Mouse (Mus musculus): ENCODE data around the gene Sgsm1. TPM values are rescaled to one million over a fixed set of nuclear protein-coding genes. Genes with fewer than 3 reads are reported as not detected.
A peak's percentile ranks its signal among the peaks of the same experiment; 100 is the strongest.

Gene Sgsm1
- polyA plus RNA-seq, 1 experiment from 2014 or later: 14.8 TPM

- DNase-seq (ENCODE audit: low spot score) (no peak), ATAC-seq (ENCODE audit: low FRiP score) (no peak)
- Histone ChIP-seq H3K4me3 (replicated peaks; ENCODE audit: low read length) (no peak overlapping the region), H3K4me1 (replicated peaks; ENCODE audit: control insufficient read depth, insufficient read depth, low read length) (no peaks in the 10 kb centered on the region), H3K4me2 (replicated peaks) (no peak overlapping the region), H3K9me3 (ENCODE audit: control insufficient read depth, low read length) (no peaks in the 10 kb centered on the region), H3K27ac (no peak overlapping the region), H3K27me3 (ENCODE audit: control insufficient read depth, insufficient read depth, low read length) (no peaks in the 10 kb centered on the region), H3K9ac (no peak overlapping the region), H3K36me3 (replicated peaks; ENCODE audit: control insufficient read depth, insufficient read depth) (no peaks in the 10 kb centered on the region)
- 85% methylated on average over 6 of the region's 6 CpGs for WGBS
Observed at GRCm38 (mm10) chr5:113219450-113219849, 91.1 kb downstream of the Sgsm1 start.

DNA sequence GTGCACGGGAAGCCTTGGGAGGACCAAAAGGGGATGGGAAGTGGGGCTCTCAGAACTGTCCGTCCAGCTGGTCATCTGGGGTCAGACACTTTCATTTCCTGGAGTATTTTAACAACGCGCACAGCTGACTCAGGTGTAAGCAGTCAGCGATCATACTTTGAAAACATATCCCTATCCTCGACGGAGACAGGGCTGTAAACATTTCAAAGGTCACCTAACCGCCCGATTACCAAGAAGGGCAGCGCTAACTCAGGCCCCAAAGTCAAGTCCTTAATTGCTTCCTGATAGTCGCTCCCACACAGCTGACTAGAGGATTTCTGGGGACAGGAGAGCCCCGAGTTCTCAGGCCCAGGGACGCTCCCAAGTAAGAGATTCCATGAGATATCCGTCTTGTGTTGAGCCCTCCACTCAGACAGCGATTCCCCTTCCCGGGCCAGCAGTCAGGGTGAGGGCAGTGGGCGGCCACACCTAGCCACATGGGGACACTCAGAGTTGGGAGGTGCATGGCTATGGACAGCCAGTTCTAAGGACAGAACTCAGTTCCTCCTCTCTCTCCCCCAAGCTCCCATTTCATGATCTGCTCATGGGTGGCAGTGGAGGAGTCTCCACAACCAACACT lies 91.9 kb downstream of the Sgsm1 start:
- Histone ChIP-seq H3K27me3 (ENCODE audit: control insufficient read depth, insufficient read depth, low read length) (no peaks in the 10 kb centered on the region), H3K4me3 (replicated peaks; ENCODE audit: low read length) (no peak overlapping the region), H3K36me3 (replicated peaks; ENCODE audit: control insufficient read depth, insufficient read depth) (no peaks in the 10 kb centered on the region), H3K4me2 (replicated peaks) (no peak overlapping the region), H3K9ac (no peak overlapping the region), H3K9me3 (ENCODE audit: control insufficient read depth, low read length) (no peaks in the 10 kb centered on the region), H3K4me1 (replicated peaks; ENCODE audit: control insufficient read depth, insufficient read depth, low read length) (no peaks in the 10 kb centered on the region), H3K27ac (no peak overlapping the region)
- DNase-seq (ENCODE audit: low spot score) (no peak), ATAC-seq (ENCODE audit: low FRiP score) (no peak)
- WGBS: 87% methylated on average over 17 of the region's 17 CpGs

GRCm38 (mm10) chr5:113217076-113217475 lies 93.5 kb downstream of the Sgsm1 start:
- DNase-seq (ENCODE audit: low spot score) (no peak), ATAC-seq (ENCODE audit: low FRiP score) (no peak)
- H3K9ac ChIP-seq: no peak overlapping the region
- H3K27ac ChIP-seq: no peak overlapping the region
- no peak overlapping the region for H3K4me3 ChIP-seq (replicated peaks; ENCODE audit: low read length)
- no peaks in the 10 kb centered on the region for H3K9me3 ChIP-seq (ENCODE audit: control insufficient read depth, low read length)
- no peak overlapping the region for H3K4me2 ChIP-seq (replicated peaks)
- WGBS: 75% methylated on average over 12 of the region's 12 CpGs
- no peaks in the 10 kb centered on the region for H3K27me3 ChIP-seq (ENCODE audit: control insufficient read depth, insufficient read depth, low read length)
- H3K4me1 ChIP-seq (replicated peaks; ENCODE audit: control insufficient read depth, insufficient read depth, low read length): no peaks in the 10 kb centered on the region
- H3K36me3 ChIP-seq (replicated peaks; ENCODE audit: control insufficient read depth, insufficient read depth): no peaks in the 10 kb centered on the region

GRCm38 (mm10) chr5:113216328-113216960 lies 94.1 kb downstream of the Sgsm1 start:
- DNase-seq (ENCODE audit: low spot score): no peak
- ATAC-seq (ENCODE audit: low FRiP score): no peak
- Histone ChIP-seq H3K4me3 (replicated peaks; ENCODE audit: low read length) (no peak overlapping the region), H3K4me2 (replicated peaks) (no peak overlapping the region), H3K9ac (no peak overlapping the region), H3K27ac (no peak overlapping the region), H3K9me3 (ENCODE audit: control insufficient read depth, low read length) (no peaks in the 10 kb centered on the region), H3K4me1 (replicated peaks; ENCODE audit: control insufficient read depth, insufficient read depth, low read length) (no peaks in the 10 kb centered on the region), H3K27me3 (ENCODE audit: control insufficient read depth, insufficient read depth, low read length) (no peaks in the 10 kb centered on the region), H3K36me3 (replicated peaks; ENCODE audit: control insufficient read depth, insufficient read depth) (no peaks in the 10 kb centered on the region)
- WGBS: 69% methylated on average over 14 of the region's 14 CpGs

- DNase-seq (ENCODE audit: low spot score) (no peak), ATAC-seq (ENCODE audit: low FRiP score) (no peak)
- Histone ChIP-seq H3K4me2 (replicated peaks) (no peak overlapping the region), H3K9ac (no peak overlapping the region), H3K36me3 (replicated peaks; ENCODE audit: control insufficient read depth, insufficient read depth) (no peaks in the 10 kb centered on the region), H3K27ac (no peak overlapping the region), H3K4me3 (replicated peaks; ENCODE audit: low read length) (no peak overlapping the region), H3K4me1 (replicated peaks; ENCODE audit: control insufficient read depth, insufficient read depth, low read length) (no peaks in the 10 kb centered on the region), H3K9me3 (ENCODE audit: control insufficient read depth, low read length) (no peaks in the 10 kb centered on the region), H3K27me3 (ENCODE audit: control insufficient read depth, insufficient read depth, low read length) (no peaks in the 10 kb centered on the region)
- WGBS: 89% methylated on average over 9 of the region's 9 CpGs
Observed at GRCm38 (mm10) chr5:113215610-113216011, 95.0 kb downstream of the Sgsm1 start.

- Histone ChIP-seq H3K9me3 (ENCODE audit: control insufficient read depth, low read length) (no peaks in the 10 kb centered on the region), H3K4me2 (replicated peaks) (no peak overlapping the region), H3K27ac (no peak overlapping the region), H3K9ac (no peak overlapping the region), H3K4me3 (replicated peaks; ENCODE audit: low read length) (no peak overlapping the region), H3K27me3 (ENCODE audit: control insufficient read depth, insufficient read depth, low read length) (no peaks in the 10 kb centered on the region), H3K36me3 (replicated peaks; ENCODE audit: control insufficient read depth, insufficient read depth) (no peaks in the 10 kb centered on the region), H3K4me1 (replicated peaks; ENCODE audit: control insufficient read depth, insufficient read depth, low read length) (no peaks in the 10 kb centered on the region)
- WGBS: 64% methylated on average over 11 of the region's 11 CpGs
- DNase-seq (ENCODE audit: low spot score) (no peak), ATAC-seq (ENCODE audit: low FRiP score) (no peak)
Observed at GRCm38 (mm10) chr5:113214455-113214854, 96.1 kb downstream of the Sgsm1 start.

DNA sequence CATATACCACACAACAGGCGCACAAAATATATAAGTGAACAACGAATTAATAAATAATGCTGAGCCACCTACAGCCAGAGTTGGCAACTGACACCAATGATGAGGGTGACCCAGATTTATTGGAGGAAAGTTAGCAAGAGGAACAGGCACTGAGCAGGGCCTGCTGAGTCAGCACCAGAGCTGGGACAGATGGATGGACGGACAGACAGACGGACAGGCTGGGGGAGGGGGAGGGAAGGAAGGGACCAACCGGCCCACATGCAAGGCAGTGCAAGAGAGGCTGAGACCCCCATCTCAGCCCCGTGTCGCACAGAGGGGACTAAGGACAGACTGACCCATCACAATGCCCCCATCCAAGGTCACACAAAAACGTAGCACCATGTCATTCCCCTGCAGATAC lies 96.5 kb downstream of the Sgsm1 start:
- ATAC-seq (ENCODE audit: low FRiP score) (no peak), DNase-seq (ENCODE audit: low spot score) (no peak)
- 92% methylated on average over 8 of the region's 8 CpGs for WGBS
- no peak overlapping the region for H3K4me2 ChIP-seq (replicated peaks)
- no peaks in the 10 kb centered on the region for H3K4me1 ChIP-seq (replicated peaks; ENCODE audit: control insufficient read depth, insufficient read depth, low read length)
- no peaks in the 10 kb centered on the region for H3K27me3 ChIP-seq (ENCODE audit: control insufficient read depth, insufficient read depth, low read length)
- H3K27ac ChIP-seq: no peak overlapping the region
- H3K4me3 ChIP-seq (replicated peaks; ENCODE audit: low read length): no peak overlapping the region
- H3K9me3 ChIP-seq (ENCODE audit: control insufficient read depth, low read length): no peaks in the 10 kb centered on the region
- H3K9ac ChIP-seq: no peak overlapping the region
- H3K36me3 ChIP-seq (replicated peaks; ENCODE audit: control insufficient read depth, insufficient read depth): no peaks in the 10 kb centered on the region

- no peak for ATAC-seq (ENCODE audit: low FRiP score)
- Histone ChIP-seq H3K4me3 (replicated peaks; ENCODE audit: low read length) (no peak overlapping the region), H3K4me2 (replicated peaks) (no peak overlapping the region), H3K9me3 (ENCODE audit: control insufficient read depth, low read length) (no peaks in the 10 kb centered on the region), H3K36me3 (replicated peaks; ENCODE audit: control insufficient read depth, insufficient read depth) (no peaks in the 10 kb centered on the region), H3K9ac (no peak overlapping the region), H3K27ac (no peak overlapping the region), H3K27me3 (ENCODE audit: control insufficient read depth, insufficient read depth, low read length) (no peaks in the 10 kb centered on the region), H3K4me1 (replicated peaks; ENCODE audit: control insufficient read depth, insufficient read depth, low read length) (peaks cover 6% of the 10 kb centered on the region)
- no peak for DNase-seq (ENCODE audit: low spot score)
- 79% methylated on average over 10 of the region's 10 CpGs for WGBS
Observed at GRCm38 (mm10) chr5:113212156-113212835, 98.3 kb downstream of the Sgsm1 start.

- no peak overlapping the region for H3K4me2 ChIP-seq (replicated peaks)
- H3K27me3 ChIP-seq (ENCODE audit: control insufficient read depth, insufficient read depth, low read length): no peaks in the 10 kb centered on the region
- no peak overlapping the region for H3K4me3 ChIP-seq (replicated peaks; ENCODE audit: low read length)
- H3K9ac ChIP-seq: no peak overlapping the region
- H3K4me1 ChIP-seq (replicated peaks; ENCODE audit: control insufficient read depth, insufficient read depth, low read length): peaks cover 14% of the 10 kb centered on the region
- peak overlapping the region; percentile 60; the same call in 1 of the 2 replicates for H3K27ac ChIP-seq
- no peak for ATAC-seq (ENCODE audit: low FRiP score)
- H3K36me3 ChIP-seq (replicated peaks; ENCODE audit: control insufficient read depth, insufficient read depth): no peaks in the 10 kb centered on the region
- 77% methylated on average over 6 of the region's 6 CpGs for WGBS
- no peak for DNase-seq (ENCODE audit: low spot score)
- H3K9me3 ChIP-seq (ENCODE audit: control insufficient read depth, low read length): no peaks in the 10 kb centered on the region
Observed at GRCm38 (mm10) chr5:113210314-113210713, 100.3 kb downstream of the Sgsm1 start.
